Mouse (Mus musculus): ENCODE data around the gene Camk1d. TPM values are rescaled to one million over a fixed set of nuclear protein-coding genes. Genes with fewer than 3 reads are reported as not detected.

Gene Camk1d
- polyA plus RNA-seq, 1 experiment, result 25.6 TPM

GRCm38 (mm10) chr2:5643226-5643625 lies 71.1 kb downstream of the Camk1d start:
- WGBS, result 85% methylated on average over 7 of the region's 7 CpGs

GRCm38 (mm10) chr2:5642624-5643023 lies 71.7 kb downstream of the Camk1d start:
- WGBS, result 79% methylated on average over 5 of the region's 5 CpGs
- no peak for DNase-seq
- TF ChIP-seq CTCF (IDR thresholded peaks at IDR 0.05; ENCODE audit: borderline replicate concordance, insufficient read depth, low read depth, low read length) (no peak), POLR2A (IDR thresholded peaks at IDR 0.05; ENCODE audit: borderline replicate concordance, insufficient read depth, low read length) (no peak)

More at GRCm38 (mm10) chr2:5643226-5643625, 71.1 kb downstream of the Camk1d start:
- Histone ChIP-seq H3K27ac (ENCODE audit: insufficient read depth, low read length) (no peak overlapping the region), H3K4me3 (replicated peaks; ENCODE audit: insufficient read depth, low read depth, low read length) (no peak overlapping the region), H3K4me1 (ENCODE audit: control insufficient read depth, insufficient read depth, low read length) (peaks cover 5% of the 10 kb centered on the region; the same call in 1 of the 2 replicates), H3K27me3 (ENCODE audit: control insufficient read depth, insufficient read depth, low read length) (no peaks in the 10 kb centered on the region)
- DNase-seq, result no peak
- TF ChIP-seq CTCF (IDR thresholded peaks at IDR 0.05; ENCODE audit: borderline replicate concordance, insufficient read depth, low read depth, low read length) (no peak), POLR2A (IDR thresholded peaks at IDR 0.05; ENCODE audit: borderline replicate concordance, insufficient read depth, low read length) (no peak)

GRCm38 (mm10) chr2:5641678-5642077 lies 72.6 kb downstream of the Camk1d start:
- no peak for TF ChIP-seq CTCF (IDR thresholded peaks at IDR 0.05; ENCODE audit: borderline replicate concordance, insufficient read depth, low read depth, low read length)
- Histone ChIP-seq H3K4me1 (ENCODE audit: control insufficient read depth, insufficient read depth, low read length) (peaks cover 12% of the 10 kb centered on the region), H3K4me3 (replicated peaks; ENCODE audit: insufficient read depth, low read depth, low read length) (no peak overlapping the region), H3K27ac (ENCODE audit: insufficient read depth, low read length) (no peak overlapping the region), H3K27me3 (ENCODE audit: control insufficient read depth, insufficient read depth, low read length) (no peaks in the 10 kb centered on the region)
- DNase-seq, result no peak
- 67% methylated on average over 5 of the region's 5 CpGs for WGBS

More at GRCm38 (mm10) chr2:5642624-5643023, 71.7 kb downstream of the Camk1d start:
- Histone ChIP-seq H3K27me3 (ENCODE audit: control insufficient read depth, insufficient read depth, low read length) (no peaks in the 10 kb centered on the region), H3K27ac (ENCODE audit: insufficient read depth, low read length) (no peak overlapping the region), H3K4me1 (ENCODE audit: control insufficient read depth, insufficient read depth, low read length) (peaks cover 5% of the 10 kb centered on the region; the same call in 1 of the 2 replicates), H3K4me3 (replicated peaks; ENCODE audit: insufficient read depth, low read depth, low read length) (no peak overlapping the region)

- DNase-seq, result no peak
- TF ChIP-seq CTCF (IDR thresholded peaks at IDR 0.05; ENCODE audit: borderline replicate concordance, insufficient read depth, low read depth, low read length), result no peak
- TF ChIP-seq POLR2A (IDR thresholded peaks at IDR 0.05; ENCODE audit: borderline replicate concordance, insufficient read depth, low read length), result no peak
Measured at GRCm38 (mm10) chr2:5640586-5640985, 73.7 kb downstream of the Camk1d start.

GRCm38 (mm10) chr2:5636801-5637742 lies 77.2 kb downstream of the Camk1d start:
- Histone ChIP-seq H3K27me3 (ENCODE audit: control insufficient read depth, insufficient read depth, low read length) (no peaks in the 10 kb centered on the region), H3K4me3 (replicated peaks; ENCODE audit: insufficient read depth, low read depth, low read length) (peak overlapping the region; percentile 5), H3K4me1 (ENCODE audit: control insufficient read depth, insufficient read depth, low read length) (peaks cover 10% of the 10 kb centered on the region), H3K27ac (ENCODE audit: insufficient read depth, low read length) (no peak overlapping the region)
- WGBS, result 24% methylated on average over 14 of the region's 14 CpGs
- DNase-seq, result peak; percentile 48 to 69
- TF ChIP-seq CTCF (IDR thresholded peaks at IDR 0.05; ENCODE audit: borderline replicate concordance, insufficient read depth, low read depth, low read length) (no peak), POLR2A (IDR thresholded peaks at IDR 0.05; ENCODE audit: borderline replicate concordance, insufficient read depth, low read length) (no peak)

More at GRCm38 (mm10) chr2:5640586-5640985, 73.7 kb downstream of the Camk1d start:
- 95% methylated on average over 5 of the region's 5 CpGs for WGBS
- Histone ChIP-seq H3K27ac (ENCODE audit: insufficient read depth, low read length) (no peak overlapping the region), H3K4me1 (ENCODE audit: control insufficient read depth, insufficient read depth, low read length) (peaks cover 13% of the 10 kb centered on the region), H3K4me3 (replicated peaks; ENCODE audit: insufficient read depth, low read depth, low read length) (no peak overlapping the region), H3K27me3 (ENCODE audit: control insufficient read depth, insufficient read depth, low read length) (no peaks in the 10 kb centered on the region)

GRCm38 (mm10) chr2:5632355-5632684 lies 82.0 kb downstream of the Camk1d start:
- Histone ChIP-seq H3K4me1 (ENCODE audit: control insufficient read depth, insufficient read depth, low read length) (peaks cover 5% of the 10 kb centered on the region), H3K4me3 (replicated peaks; ENCODE audit: insufficient read depth, low read depth, low read length) (no peak overlapping the region), H3K27me3 (ENCODE audit: control insufficient read depth, insufficient read depth, low read length) (no peaks in the 10 kb centered on the region), H3K27ac (ENCODE audit: insufficient read depth, low read length) (no peak overlapping the region)
- no peak for DNase-seq
- WGBS, result 87% methylated on average over 6 of the region's 6 CpGs
- no peak for TF ChIP-seq POLR2A (IDR thresholded peaks at IDR 0.05; ENCODE audit: borderline replicate concordance, insufficient read depth, low read length)
- TF ChIP-seq CTCF (IDR thresholded peaks at IDR 0.05; ENCODE audit: borderline replicate concordance, insufficient read depth, low read depth, low read length), result no peak

- no peak for TF ChIP-seq CTCF (IDR thresholded peaks at IDR 0.05; ENCODE audit: borderline replicate concordance, insufficient read depth, low read depth, low read length)
- Histone ChIP-seq H3K4me1 (ENCODE audit: control insufficient read depth, insufficient read depth, low read length) (peaks cover 1% of the 10 kb centered on the region), H3K27ac (ENCODE audit: insufficient read depth, low read length) (no peak overlapping the region), H3K27me3 (ENCODE audit: control insufficient read depth, insufficient read depth, low read length) (no peaks in the 10 kb centered on the region), H3K4me3 (replicated peaks; ENCODE audit: insufficient read depth, low read depth, low read length) (no peak overlapping the region)
- 94% methylated on average over 11 of the region's 11 CpGs for WGBS
- DNase-seq, result no peak
Measured at GRCm38 (mm10) chr2:5631676-5632354, 82.5 kb downstream of the Camk1d start.
